Mouse (Mus musculus) hindbrain, embryonic 15.5 days (tissue): ENCODE measurements around the gene Sorcs2. TPM values are rescaled to one million over a fixed set of nuclear protein-coding genes. Genes with fewer than 3 reads are reported as not detected.

Experiments
- ATAC-seq: fragments of 200-750 bp; cut with Nextera tagmentation; 2 replicates; pipeline ENCODE4 v1.8.0; 2017; ENCODE audit warnings: low read depth, moderate number of reproducible peaks, moderate TSS enrichment; ENCODE audit not compliant: low FRiP score
- H3K27ac ChIP-seq: fragments of 300-500 bp; sonication (generic); replicated peaks from 2 replicates; pipeline ENCODE4 v1.5.1; 2015; ENCODE audit warnings: mild to moderate bottlenecking, inconsistent platforms
- H3K27me3 ChIP-seq: fragments of 300-500 bp; sonication (generic); 2 replicates; pipeline ENCODE4 v1.6.1; 2015; ENCODE audit warnings: control low read depth, inconsistent platforms
- H3K36me3 ChIP-seq: fragments of 300-500 bp; sonication (generic); 2 replicates; pipeline ENCODE4 v1.6.1; 2015; ENCODE audit warnings: control low read depth, inconsistent platforms
- H3K4me1 ChIP-seq: fragments of 300-500 bp; sonication (generic); replicated peaks from 2 replicates; pipeline ENCODE4 v1.6.1; 2015; ENCODE audit warnings: control low read depth, inconsistent platforms
- H3K4me2 ChIP-seq: fragments of 300-500 bp; sonication (generic); 2 replicates; pipeline ENCODE4 v1.6.1; 2015; ENCODE audit warnings: moderate library complexity, mild to moderate bottlenecking, inconsistent platforms
- H3K4me3 ChIP-seq: fragments of 300-500 bp; sonication (generic); 2 replicates; pipeline ENCODE4 v1.5.1; 2015; ENCODE audit warnings: mild to moderate bottlenecking, inconsistent platforms
- H3K9ac ChIP-seq: fragments of 300-500 bp; sonication (generic); 2 replicates; pipeline ENCODE4 v1.6.1; 2015; ENCODE audit warnings: inconsistent platforms
- H3K9me3 ChIP-seq: fragments of 300-500 bp; sonication (generic); 2 replicates; pipeline ENCODE4 v1.6.1; 2016; ENCODE audit warnings: control low read depth, inconsistent platforms
- WGBS: fragments of 180-500 bp; shearing (Covaris S2); methylation state at CpG from one replicate; pipeline ENCODE4 v1.1.7; 2015; 5-methylcytosine and 5-hydroxymethylcytosine counted together
- polyA plus RNA-seq: library from polyadenylated mRNA; unstranded; fragments of >200 nt; fragmentation: Nextera tagmentation; extraction: Ambion mirVana; gene quantifications from 2 replicates; pipeline ENCODE4 v1.2.1, GENCODE M21; 2015

Sorcs2 gene
- polyA plus RNA-seq, 1 experiment from 2014 or later = 15.4 TPM

DNA sequence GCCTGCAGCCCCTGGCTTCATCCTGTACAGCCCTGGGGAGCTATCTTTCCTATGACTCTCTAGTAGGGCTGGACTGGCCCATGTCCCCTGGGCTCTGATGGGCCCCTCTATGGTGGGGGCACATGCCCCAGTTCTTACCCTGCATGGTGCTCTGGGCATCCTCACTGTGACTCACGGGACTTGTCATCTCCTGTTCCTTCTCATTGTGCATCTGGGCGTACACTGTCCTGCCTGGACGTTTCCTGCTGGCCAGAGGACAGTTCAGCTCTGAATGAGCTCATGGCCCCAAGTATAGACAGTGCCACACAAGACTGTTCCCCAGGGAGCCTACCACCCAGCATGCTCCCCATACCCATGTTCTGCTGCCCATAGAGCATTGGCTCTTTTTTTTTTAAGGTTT, 376.8 kb downstream of the Sorcs2 start:
- Histone ChIP-seq H3K4me3 (no peak overlapping the region), H3K27me3 (no peaks in the 10 kb centered on the region), H3K36me3 (peaks cover 3% of the 10 kb centered on the region; the same call in 1 of the 2 replicates), H3K9me3 (no peaks in the 10 kb centered on the region), H3K4me2 (no peak overlapping the region), H3K9ac (no peak overlapping the region), H3K27ac (no peak overlapping the region), H3K4me1 (no peaks in the 10 kb centered on the region)
- ATAC-seq = no peak
- 78% methylated on average over 3 of the region's 3 CpGs for WGBS

DNA sequence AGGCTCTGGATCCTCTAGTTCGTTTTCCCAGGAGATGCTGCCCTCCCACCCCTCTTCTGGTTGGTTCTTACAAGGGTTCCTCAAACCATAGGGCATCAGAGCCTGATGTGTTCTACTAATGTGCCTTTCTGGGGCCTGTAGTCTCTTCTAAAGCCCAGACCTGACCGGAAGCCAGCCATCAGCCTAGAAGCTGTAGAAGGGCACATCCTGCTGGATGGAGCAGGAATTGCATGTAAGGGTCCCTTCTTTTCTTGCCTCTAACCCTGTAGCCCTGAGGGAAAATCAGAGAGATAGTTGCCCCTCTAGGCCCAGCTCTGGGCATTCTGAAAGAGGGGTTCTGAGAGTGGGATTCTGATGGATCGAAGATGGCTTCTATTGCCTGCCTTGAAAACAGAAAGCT, 379.6 kb downstream of the Sorcs2 start:
- WGBS = 92% methylated on average over 3 of the region's 3 CpGs
- ATAC-seq = no peak
- Histone ChIP-seq H3K27ac (no peak overlapping the region), H3K9ac (no peak overlapping the region), H3K36me3 (peaks cover 3% of the 10 kb centered on the region; the same call in 1 of the 2 replicates), H3K27me3 (no peaks in the 10 kb centered on the region), H3K4me2 (no peak overlapping the region), H3K4me1 (no peaks in the 10 kb centered on the region), H3K4me3 (no peak overlapping the region), H3K9me3 (no peaks in the 10 kb centered on the region)

DNA sequence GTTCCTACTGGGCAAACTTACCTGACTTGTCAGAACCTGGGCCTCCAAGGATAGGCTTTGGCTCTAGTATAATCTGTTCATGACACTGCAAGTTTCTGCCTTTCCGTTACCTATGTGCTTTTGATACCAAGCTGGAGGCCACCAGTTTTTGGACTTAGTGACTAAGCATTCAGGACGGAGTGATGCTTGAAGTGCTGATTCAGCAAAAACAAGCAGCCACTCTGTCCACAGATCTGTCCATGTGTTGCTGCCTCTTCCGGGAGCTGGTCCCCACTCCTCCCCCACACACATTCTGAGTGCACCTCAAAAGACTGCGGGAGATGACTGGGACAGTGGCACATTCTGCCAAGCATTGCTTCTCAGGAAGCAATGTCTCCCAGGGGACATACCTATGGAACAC, 388.5 kb downstream of the Sorcs2 start:
- 86% methylated on average over 4 of the region's 4 CpGs for WGBS
- Histone ChIP-seq H3K4me2 (no peak overlapping the region), H3K27ac (no peak overlapping the region), H3K4me3 (no peak overlapping the region), H3K9ac (no peak overlapping the region), H3K9me3 (no peaks in the 10 kb centered on the region), H3K4me1 (peaks cover 6% of the 10 kb centered on the region; the same call in 1 of the 2 replicates), H3K27me3 (no peaks in the 10 kb centered on the region), H3K36me3 (no peaks in the 10 kb centered on the region)
- no peak for ATAC-seq

DNA sequence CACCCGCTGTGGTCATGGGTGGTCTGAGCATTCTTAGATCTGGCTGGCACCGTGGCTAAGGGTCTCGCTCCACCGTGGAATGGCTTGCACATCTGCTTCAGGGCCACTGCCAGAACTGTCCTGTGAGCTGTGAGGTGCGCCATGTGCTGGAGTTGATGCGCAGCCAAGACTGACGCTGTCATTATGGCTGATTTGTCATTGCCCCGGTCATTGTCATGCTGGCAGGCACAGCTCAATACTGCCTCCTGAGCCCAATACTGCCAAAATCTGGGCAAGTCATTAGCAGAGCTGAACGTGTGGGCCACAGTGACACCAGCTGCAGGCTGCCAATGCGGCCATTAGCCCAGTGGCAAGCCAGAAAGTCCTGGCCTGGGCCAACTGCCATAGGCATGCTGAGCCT, 390.3 kb downstream of the Sorcs2 start:
- WGBS = 41% methylated on average over 10 of the region's 10 CpGs
- no peak overlapping the region for H3K4me3 ChIP-seq
- no peak overlapping the region for H3K4me2 ChIP-seq
- H3K4me1 ChIP-seq = peaks cover 6% of the 10 kb centered on the region; the same call in 1 of the 2 replicates
- no peaks in the 10 kb centered on the region for H3K9me3 ChIP-seq
- ATAC-seq = peak; percentile 74
- no peak overlapping the region for H3K9ac ChIP-seq
- peaks cover 4% of the 10 kb centered on the region; the same call in 1 of the 2 replicates for H3K36me3 ChIP-seq
- H3K27me3 ChIP-seq = no peaks in the 10 kb centered on the region
- H3K27ac ChIP-seq = no peak overlapping the region

DNA sequence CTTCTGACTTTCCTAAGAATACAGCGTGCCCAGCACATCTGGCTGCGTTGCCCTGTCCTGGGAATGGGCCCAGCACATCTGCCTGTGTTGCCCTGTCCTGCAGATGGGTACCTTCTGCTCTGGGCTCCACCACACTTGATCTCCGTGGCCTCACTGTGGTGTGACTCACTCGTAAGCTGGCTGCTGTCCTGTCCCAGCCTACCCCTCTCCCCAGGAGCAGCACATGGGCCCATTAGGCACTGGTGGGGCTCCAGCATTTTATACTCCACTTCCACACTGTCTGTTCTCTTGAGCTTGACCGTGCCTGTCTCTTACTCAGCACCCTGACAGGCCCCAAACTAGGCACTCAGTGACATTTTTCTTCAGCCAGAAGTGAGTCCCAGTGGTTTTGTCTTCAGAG, 391.4 kb downstream of the Sorcs2 start:
- Histone ChIP-seq H3K9ac (no peak overlapping the region), H3K9me3 (no peaks in the 10 kb centered on the region), H3K4me3 (no peak overlapping the region), H3K4me2 (no peak overlapping the region), H3K27ac (no peak overlapping the region), H3K36me3 (peaks cover 6% of the 10 kb centered on the region), H3K27me3 (no peaks in the 10 kb centered on the region), H3K4me1 (peaks cover 6% of the 10 kb centered on the region; the same call in 1 of the 2 replicates)
- 75% methylated on average over 5 of the region's 5 CpGs for WGBS
- no peak for ATAC-seq

DNA sequence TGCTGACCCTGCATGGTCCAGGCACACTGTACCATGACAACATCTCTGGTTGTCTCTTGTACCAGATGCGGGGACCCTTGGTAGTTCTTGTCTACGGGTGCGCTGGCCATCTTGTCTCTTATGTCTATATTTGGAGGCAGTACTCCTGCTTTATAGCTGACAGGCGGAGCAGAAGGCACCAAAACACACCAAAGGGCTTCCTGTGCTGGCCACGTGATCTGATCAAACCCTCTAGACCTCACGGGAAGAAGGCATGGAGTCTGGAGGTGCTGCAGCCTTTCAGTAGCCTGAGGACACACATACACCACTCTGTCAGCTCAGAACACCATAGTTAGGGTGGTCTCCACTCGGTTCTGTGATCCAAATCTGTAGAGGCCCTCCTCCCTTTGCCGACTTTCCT, 391.8 kb downstream of the Sorcs2 start:
- no peak for ATAC-seq
- H3K4me2 ChIP-seq = no peak overlapping the region
- no peak overlapping the region for H3K4me3 ChIP-seq
- H3K9me3 ChIP-seq = no peaks in the 10 kb centered on the region
- no peaks in the 10 kb centered on the region for H3K27me3 ChIP-seq
- H3K27ac ChIP-seq = no peak overlapping the region
- no peak overlapping the region for H3K9ac ChIP-seq
- H3K4me1 ChIP-seq = peaks cover 6% of the 10 kb centered on the region; the same call in 1 of the 2 replicates
- peaks cover 7% of the 10 kb centered on the region for H3K36me3 ChIP-seq
- 87% methylated on average over 8 of the region's 8 CpGs for WGBS

DNA sequence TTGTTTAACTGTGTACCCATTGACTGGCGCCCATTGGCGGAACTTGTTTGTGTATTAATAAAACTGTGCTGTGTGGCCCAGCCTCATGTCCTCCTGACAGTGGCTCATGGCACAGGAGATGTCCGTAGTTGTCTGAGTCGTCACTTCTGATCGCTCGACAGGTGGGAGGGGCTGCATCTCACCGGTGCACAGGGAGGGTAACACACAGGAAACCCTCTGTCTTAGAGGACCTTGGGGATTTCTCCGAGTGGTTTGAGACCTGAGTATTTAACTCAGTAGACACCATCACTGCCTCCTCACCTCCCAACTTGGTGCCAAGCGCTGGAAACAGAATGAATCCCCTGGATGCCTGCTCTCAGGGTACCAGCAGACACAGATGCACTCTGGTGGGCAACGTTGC, 394.1 kb downstream of the Sorcs2 start:
- no peak overlapping the region for H3K9ac ChIP-seq
- H3K4me1 ChIP-seq = peaks cover 6% of the 10 kb centered on the region; the same call in 1 of the 2 replicates
- no peaks in the 10 kb centered on the region for H3K27me3 ChIP-seq
- peaks cover 19% of the 10 kb centered on the region for H3K36me3 ChIP-seq
- no peak overlapping the region for H3K4me2 ChIP-seq
- 86% methylated on average over 10 of the region's 10 CpGs for WGBS
- H3K27ac ChIP-seq = no peak overlapping the region
- no peak for ATAC-seq
- H3K9me3 ChIP-seq = no peaks in the 10 kb centered on the region
- no peak overlapping the region for H3K4me3 ChIP-seq

DNA sequence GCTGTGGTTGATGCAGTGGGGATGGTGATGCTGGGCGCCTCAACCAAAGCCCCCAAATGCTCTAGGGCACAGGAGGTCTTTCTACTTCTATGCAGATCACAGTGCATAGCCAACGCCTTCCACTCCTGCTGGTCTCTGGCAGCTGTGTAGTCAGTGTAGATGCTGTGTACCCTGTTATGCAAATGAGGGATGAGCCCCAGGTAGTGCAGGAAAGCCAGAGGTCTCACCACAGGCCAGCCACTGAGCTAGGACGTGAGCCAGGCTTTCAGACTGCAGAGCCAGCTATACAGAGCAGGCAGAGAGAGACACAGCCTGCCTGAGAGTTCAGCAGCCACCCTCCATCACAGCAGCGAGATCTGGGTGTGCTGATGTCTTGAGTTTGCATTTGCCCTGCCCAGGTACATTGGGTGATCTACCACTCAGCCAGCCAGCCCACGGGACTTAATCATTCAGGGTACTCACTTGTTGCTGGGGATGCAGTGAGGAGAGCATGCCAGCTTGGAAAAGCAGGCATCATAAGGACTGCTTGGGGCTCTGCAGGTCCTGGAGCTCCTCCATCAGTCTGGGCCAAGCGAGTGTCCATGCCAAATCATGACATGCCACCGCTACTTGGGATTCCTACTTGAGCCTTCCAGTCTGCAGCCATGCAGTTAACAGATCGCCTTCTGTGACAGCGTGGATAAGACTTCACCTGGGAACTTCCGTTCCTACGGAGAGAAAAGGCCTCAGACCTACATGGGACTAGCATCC, 407.8 kb downstream of the Sorcs2 start:
- ATAC-seq = peak; percentile 33; the same call in 1 of the 2 replicates
- Histone ChIP-seq H3K4me3 (no peak overlapping the region), H3K36me3 (peaks cover 66% of the 10 kb centered on the region), H3K9ac (no peak overlapping the region), H3K27ac (no peak overlapping the region), H3K4me2 (no peak overlapping the region), H3K27me3 (no peaks in the 10 kb centered on the region), H3K4me1 (0 out of 2 replicates have a peak, but pooled peaks cover 4% of the 10 kb centered on the region), H3K9me3 (no peaks in the 10 kb centered on the region)
- WGBS = 74% methylated on average over 11 of the region's 11 CpGs

DNA sequence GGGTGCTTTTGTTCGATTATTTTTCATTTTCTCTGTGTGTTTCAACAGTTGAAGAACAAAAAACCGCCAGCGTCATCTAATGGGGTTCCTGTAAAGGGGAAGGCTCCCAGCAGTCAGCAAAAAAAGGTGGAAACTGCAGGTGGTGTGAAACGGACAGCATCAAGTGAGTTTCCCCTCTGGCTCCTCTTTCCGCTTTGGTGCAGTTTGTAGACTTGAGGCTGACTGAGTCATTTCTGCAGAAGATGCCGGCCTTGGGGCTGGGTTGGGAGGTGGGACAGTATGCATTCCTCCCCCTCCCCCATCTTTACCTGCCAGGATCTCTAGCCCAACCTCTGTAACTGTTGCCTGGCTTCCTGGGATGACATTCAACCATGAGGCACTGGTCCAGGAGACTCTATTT, 408.4 kb downstream of the Sorcs2 start:
- Histone ChIP-seq H3K4me3 (no peak overlapping the region), H3K27me3 (no peaks in the 10 kb centered on the region), H3K36me3 (peaks cover 64% of the 10 kb centered on the region), H3K4me2 (no peak overlapping the region), H3K9me3 (no peaks in the 10 kb centered on the region), H3K4me1 (0 out of 2 replicates have a peak, but pooled peaks cover 4% of the 10 kb centered on the region), H3K9ac (no peak overlapping the region), H3K27ac (no peak overlapping the region)
- 73% methylated on average over 6 of the region's 6 CpGs for WGBS
- no peak for ATAC-seq

DNA sequence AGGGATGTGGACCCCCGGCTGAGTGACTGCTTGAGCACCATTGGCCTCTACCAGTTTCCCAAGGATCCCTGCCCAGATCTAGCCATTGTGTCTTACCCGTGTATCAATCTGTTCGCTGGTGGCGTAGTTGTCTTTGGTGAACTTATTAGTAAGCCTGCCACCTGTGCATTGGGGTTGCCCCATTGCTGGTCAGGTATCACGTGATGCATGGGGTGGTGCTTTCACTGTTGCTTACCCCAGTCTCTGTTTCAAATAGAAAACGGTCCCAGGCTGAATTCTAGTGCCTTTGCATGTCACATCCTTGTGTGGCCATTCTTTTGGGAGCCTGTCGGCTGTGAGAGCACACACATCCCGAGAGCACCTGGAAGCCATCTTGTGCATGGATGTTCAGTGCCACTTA, 409.9 kb downstream of the Sorcs2 start:
- H3K36me3 ChIP-seq = peaks cover 59% of the 10 kb centered on the region
- no peaks in the 10 kb centered on the region for H3K9me3 ChIP-seq
- no peak overlapping the region for H3K9ac ChIP-seq
- no peak overlapping the region for H3K4me3 ChIP-seq
- WGBS = 90% methylated on average over 8 of the region's 8 CpGs
- no peaks in the 10 kb centered on the region for H3K27me3 ChIP-seq
- no peak for ATAC-seq
- H3K4me1 ChIP-seq = 0 out of 2 replicates have a peak, but pooled peaks cover 4% of the 10 kb centered on the region
- no peak overlapping the region for H3K4me2 ChIP-seq
- H3K27ac ChIP-seq = no peak overlapping the region

DNA sequence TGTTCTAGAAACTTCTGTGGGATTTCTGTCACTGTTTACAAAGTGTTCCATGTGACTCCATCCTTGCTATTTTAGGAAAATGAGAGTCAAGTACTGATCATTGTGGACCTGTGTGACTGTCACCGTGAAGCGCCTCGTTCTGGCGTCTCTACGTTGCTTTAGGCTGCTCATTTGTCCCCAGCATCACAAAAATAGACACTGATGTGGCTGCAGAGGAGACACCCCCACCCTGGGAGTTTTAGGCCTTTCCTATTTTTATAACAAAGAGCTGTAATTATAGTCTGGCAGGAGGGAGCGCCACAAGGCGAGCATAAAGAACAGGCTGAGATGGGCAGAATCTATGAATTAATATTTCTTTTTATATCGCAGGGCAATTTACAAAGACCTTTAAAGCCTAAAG, 412.3 kb downstream of the Sorcs2 start:
- 0 out of 2 replicates have a peak, but pooled peaks cover 2% of the 10 kb centered on the region for H3K4me1 ChIP-seq
- no peak overlapping the region for H3K4me2 ChIP-seq
- peaks cover 57% of the 10 kb centered on the region for H3K36me3 ChIP-seq
- H3K4me3 ChIP-seq = no peak overlapping the region
- no peaks in the 10 kb centered on the region for H3K9me3 ChIP-seq
- 72% methylated on average over 8 of the region's 8 CpGs for WGBS
- H3K27me3 ChIP-seq = no peaks in the 10 kb centered on the region
- H3K9ac ChIP-seq = no peak overlapping the region
- H3K27ac ChIP-seq = no peak overlapping the region
- ATAC-seq = no peak

DNA sequence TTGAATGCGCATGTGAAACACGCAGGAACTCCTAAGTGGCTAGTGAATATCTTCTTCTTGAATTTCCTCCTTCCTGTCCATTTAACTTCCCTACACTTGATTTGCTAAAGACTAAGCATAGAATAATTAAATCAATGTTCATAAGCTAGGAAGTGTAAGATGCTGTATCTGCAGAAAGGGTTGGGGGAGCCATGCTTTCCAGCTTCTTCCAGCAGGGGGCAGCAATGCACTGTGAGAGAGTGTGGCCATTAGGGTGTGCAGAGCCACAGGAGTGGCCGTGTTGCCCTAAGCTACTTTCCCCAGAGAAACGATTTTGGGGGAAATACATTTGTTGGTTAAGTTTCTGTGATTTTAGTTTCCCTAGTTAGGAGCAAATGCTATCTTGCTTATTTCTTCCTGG, 416.0 kb downstream of the Sorcs2 start:
- Histone ChIP-seq H3K4me2 (no peak overlapping the region), H3K4me1 (no peaks in the 10 kb centered on the region), H3K9me3 (no peaks in the 10 kb centered on the region), H3K9ac (no peak overlapping the region), H3K36me3 (peaks cover 45% of the 10 kb centered on the region), H3K4me3 (no peak overlapping the region), H3K27ac (no peak overlapping the region), H3K27me3 (no peaks in the 10 kb centered on the region)
- ATAC-seq = peak; percentile 74
- WGBS = 38% methylated on average over 4 of the region's 4 CpGs
